Mouse (Mus musculus) heart, adult 2 months (tissue): ENCODE results near the gene Fndc3b.

Experiments
- CTCF ChIP-seq: fragments of 200-600 bp; IDR thresholded peaks from 2 replicates; pipeline ENCODE4 v1.8.1; 2022; ENCODE audit warnings: antibody characterized with exemption, mild to moderate bottlenecking, moderate library complexity
- EP300 ChIP-seq: fragments of 200-500 bp; IDR thresholded peaks from 2 replicates; pipeline ENCODE4 v1.6.1; 2011; ENCODE audit warnings: low read depth, low read length, control low read depth; ENCODE audit not compliant: insufficient read depth
- POLR2A ChIP-seq: fragments of 200-500 bp; IDR thresholded peaks from 2 replicates; pipeline ENCODE4 v1.6.1; 2011; ENCODE audit warnings: mild to moderate bottlenecking, low read depth, low read length, control low read depth; ENCODE audit not compliant: insufficient read depth

GRCm38 (mm10) chr3:27416786-27417185, 294.3 kb downstream of the Fndc3b start:
- TF ChIP-seq POLR2A (no peak), CTCF (no peak), EP300 (no peak)
